Mouse (Mus musculus) thymus, adult 2 months (tissue): ENCODE measurements around the gene Twf1.

Source experiments
- CTCF ChIP-seq: fragments of 200-500 bp; IDR thresholded peaks from 2 replicates; pipeline ENCODE4 v1.5.1; 2012; ENCODE audit warnings: mild to moderate bottlenecking, control low read depth, low read length, moderate library complexity, borderline replicate concordance; ENCODE audit not compliant: control insufficient read depth, poor library complexity, insufficient read depth; ENCODE audit errors: extremely low read depth
- POLR2A ChIP-seq: fragments of 200-500 bp; IDR thresholded peaks from 2 replicates; pipeline ENCODE4 v1.6.1; 2012; ENCODE audit warnings: mild to moderate bottlenecking, low read length, control low read depth, moderate library complexity; ENCODE audit not compliant: control insufficient read depth, poor library complexity, insufficient read depth; ENCODE audit errors: extremely low read depth

GRCm38 (mm10) chr15:94628830-94629601 lies 39.3 kb upstream of the Twf1 start, which contains the start of gene Tmem117:
- TF ChIP-seq CTCF, result no peak
- TF ChIP-seq POLR2A, result no peak
